Mouse (Mus musculus) brain, embryonic 14.5 days (tissue): Measurements from ENCODE around the gene Pacrg. TPM values are rescaled to one million over a fixed set of nuclear protein-coding genes. Genes with fewer than 3 reads are reported as not detected.

Experiments used
- DNase-seq: peaks from one replicate; pipeline ENCODE4 v3.0.0-alpha.2; 2011; ENCODE audit warnings: low read depth
- CTCF ChIP-seq: fragments of 200-500 bp; IDR thresholded peaks from 2 replicates; pipeline ENCODE4 v1.5.1; 2012; ENCODE audit warnings: inconsistent platforms, mild to moderate bottlenecking, moderate library complexity, borderline replicate concordance; ENCODE audit not compliant: insufficient read depth, insufficient read length; ENCODE audit errors: extremely low read depth
- POLR2A ChIP-seq: fragments of 200-500 bp; IDR thresholded peaks from 2 replicates; pipeline ENCODE4 v1.6.1; 2012; ENCODE audit warnings: mild to moderate bottlenecking, inconsistent platforms, borderline replicate concordance; ENCODE audit not compliant: poor library complexity, insufficient read depth, insufficient read length, severe bottlenecking; ENCODE audit errors: extremely low read depth
- polyA plus RNA-seq: library from polyadenylated mRNA; depleted of rRNA; stranded (reverse); fragments of >200 nt; gene quantifications from 2 replicates; pipeline ENCODE4 v1.2.3, GENCODE M21; 2012

Gene Pacrg
- polyA plus RNA-seq, 1 experiment = 9.8 TPM

- no peak for DNase-seq
These were observed 55.6 kb downstream of the Pacrg start for GRCm38 (mm10) chr17:10784401-10784920.

GRCm38 (mm10) chr17:10776503-10776902, 63.6 kb downstream of the Pacrg start:
- TF ChIP-seq CTCF (no peak), POLR2A (no peak)
- peak; percentile 62 for DNase-seq

More at GRCm38 (mm10) chr17:10784401-10784920, 55.6 kb downstream of the Pacrg start:
- TF ChIP-seq POLR2A (no peak), CTCF (no peak)

- no peak for DNase-seq
- TF ChIP-seq CTCF = no peak
- no peak for TF ChIP-seq POLR2A
These were observed 65.6 kb downstream of the Pacrg start for GRCm38 (mm10) chr17:10774468-10774867.

GRCm38 (mm10) chr17:10772207-10772606, 67.9 kb downstream of the Pacrg start:
- no peak for DNase-seq
- TF ChIP-seq POLR2A = no peak
- TF ChIP-seq CTCF = no peak

- peak; percentile 54 for DNase-seq
- TF ChIP-seq POLR2A (no peak), CTCF (no peak)
These were observed 70.2 kb downstream of the Pacrg start for GRCm38 (mm10) chr17:10769873-10770272.

- TF ChIP-seq CTCF = no peak
- TF ChIP-seq POLR2A = no peak
- DNase-seq = no peak
These were observed 73.2 kb downstream of the Pacrg start for GRCm38 (mm10) chr17:10766735-10767406.

- TF ChIP-seq POLR2A (no peak), CTCF (no peak)
- no peak for DNase-seq
These were observed 75.8 kb downstream of the Pacrg start for GRCm38 (mm10) chr17:10764343-10764742.

GRCm38 (mm10) chr17:10757455-10757854, 82.7 kb downstream of the Pacrg start:
- TF ChIP-seq CTCF = no peak
- no peak for TF ChIP-seq POLR2A
- DNase-seq = no peak

- no peak for TF ChIP-seq POLR2A
- TF ChIP-seq CTCF = peak; percentile 74; the same call in 1 of the 2 replicates
- DNase-seq = peak; percentile 98
These were observed 95.2 kb downstream of the Pacrg start for GRCm38 (mm10) chr17:10744709-10745461.

- TF ChIP-seq CTCF (no peak), POLR2A (no peak)
- no peak for DNase-seq
These were observed 100.0 kb downstream of the Pacrg start for GRCm38 (mm10) chr17:10740083-10740482.

GRCm38 (mm10) chr17:10737966-10738365, 102.1 kb downstream of the Pacrg start:
- DNase-seq = no peak
- TF ChIP-seq CTCF = no peak
- no peak for TF ChIP-seq POLR2A

- TF ChIP-seq CTCF = no peak
- no peak for TF ChIP-seq POLR2A
- peak; percentile 41 for DNase-seq
These were observed 105.4 kb downstream of the Pacrg start for GRCm38 (mm10) chr17:10734733-10735132.
